Mouse (Mus musculus): ENCODE measurements around the gene Rfx8. TPM values are rescaled to one million over a fixed set of nuclear protein-coding genes. Genes with fewer than 3 reads are reported as not detected.

The Rfx8 gene
- polyA plus RNA-seq (2015; fragmentation: Nextera tagmentation; extraction: Ambion mirVana) = 0.09 TPM in 1 of 2 replicates, not detected in the other

DNA sequence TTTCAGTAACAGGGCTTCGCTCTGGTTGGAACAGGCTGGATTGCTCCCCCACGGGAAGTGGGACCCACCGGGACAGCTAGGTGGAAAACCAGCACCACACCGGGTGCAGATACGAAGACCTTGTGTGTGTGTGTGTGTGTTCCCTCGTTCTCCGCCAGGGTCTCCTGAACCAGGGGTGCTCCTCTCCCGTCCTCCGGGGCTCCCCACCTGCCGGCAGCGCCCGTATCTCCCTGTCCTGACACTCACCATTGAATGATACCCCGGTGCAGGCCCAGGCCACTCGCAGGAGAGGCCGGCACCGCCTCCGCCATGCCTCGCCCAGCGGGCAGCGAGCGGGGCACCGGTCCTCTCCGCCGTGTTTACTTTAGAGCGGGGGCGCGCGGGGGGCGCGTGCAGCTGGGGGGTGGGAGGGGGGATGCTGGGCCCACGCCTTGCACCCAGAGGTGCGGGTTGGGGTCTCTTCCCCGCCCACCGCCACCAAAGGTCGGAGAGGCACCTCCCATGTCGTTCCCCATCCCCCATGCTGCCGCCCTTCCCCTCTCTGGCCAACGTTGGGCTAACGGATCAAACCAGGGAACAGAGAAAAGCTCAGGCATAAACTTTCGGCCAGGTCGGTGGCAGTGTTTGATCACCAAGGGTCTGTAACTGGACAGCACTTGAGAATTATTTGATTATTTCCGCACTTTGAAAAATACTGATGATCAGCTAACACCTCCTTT lies at the start of gene Rfx8:
TSS of gene Rfx8 (minus strand) at position 366 of the 719 bp plus-strand sequence.
- 8% methylated on average over 41 of the region's 42 CpGs for WGBS (ENCODE audit: insufficient replicate concordance)
- no peaks in the 10 kb centered on the region for H3K9me3 ChIP-seq (ENCODE audit: low read length)
- peak within 1 kb of the TSS; percentile 76 for H3K4me2 ChIP-seq (ENCODE audit: low read depth, low read length)
- no peaks in the 10 kb centered on the region for H3K27me3 ChIP-seq (ENCODE audit: insufficient read depth, low read length)
- no peak for ATAC-seq
- no peaks in the 10 kb centered on the region for H3K36me3 ChIP-seq (replicated peaks; ENCODE audit: insufficient read depth, low read length)
- no peak within 1 kb of the TSS for H3K27ac ChIP-seq (ENCODE audit: low read depth)
- peaks cover 10% of the 10 kb centered on the region; the same call in 1 of the 2 replicates for H3K4me1 ChIP-seq (ENCODE audit: insufficient read depth)
- H3K9ac ChIP-seq (replicated peaks) = peak within 1 kb of the TSS; percentile 33
- TF ChIP-seq EP300 (IDR thresholded peaks at IDR 0.05; ENCODE audit: low read depth) (no peak), CTCF (IDR thresholded peaks at IDR 0.05; ENCODE audit: low read depth) (no peak)
- H3K4me3 ChIP-seq (ENCODE audit: low read depth, low read length) = peak within 1 kb of the TSS; percentile 51
- DNase-seq = peak; percentile 28

DNA sequence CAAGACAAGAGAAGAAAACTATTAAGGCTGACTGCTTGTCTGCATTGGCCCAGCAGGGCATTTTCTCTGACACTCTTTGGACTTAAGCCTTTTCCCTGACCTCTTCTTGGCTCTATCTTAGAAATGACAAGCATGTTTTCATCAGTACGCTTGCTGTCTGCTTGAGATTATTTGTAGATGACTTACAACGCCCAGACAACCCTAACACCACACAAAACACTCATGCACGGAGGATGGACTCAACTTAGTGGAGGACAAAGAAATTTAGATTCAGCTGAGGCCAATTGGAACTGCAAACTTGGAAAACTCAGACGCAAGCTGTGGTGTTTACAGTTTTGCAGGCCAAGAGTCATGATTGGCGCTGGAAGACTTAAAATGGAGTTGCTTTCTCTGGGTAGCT lies 49.6 kb upstream of the Rfx8 start:
- ATAC-seq (no peak), DNase-seq (no peak)
- H3K4me2 ChIP-seq (ENCODE audit: low read depth, low read length) = no peak overlapping the region
- 68% methylated on average over 5 of the region's 5 CpGs for WGBS (ENCODE audit: insufficient replicate concordance)
- no peaks in the 10 kb centered on the region for H3K36me3 ChIP-seq (replicated peaks; ENCODE audit: insufficient read depth, low read length)
- H3K9me3 ChIP-seq (ENCODE audit: low read length) = no peaks in the 10 kb centered on the region
- H3K4me1 ChIP-seq (ENCODE audit: insufficient read depth) = peaks cover 6% of the 10 kb centered on the region
- TF ChIP-seq CTCF (IDR thresholded peaks at IDR 0.05; ENCODE audit: low read depth) = no peak
- TF ChIP-seq EP300 (IDR thresholded peaks at IDR 0.05; ENCODE audit: low read depth) = no peak
- no peaks in the 10 kb centered on the region for H3K27me3 ChIP-seq (ENCODE audit: insufficient read depth, low read length)
- no peak overlapping the region for H3K27ac ChIP-seq (ENCODE audit: low read depth)
- H3K4me3 ChIP-seq (ENCODE audit: low read depth, low read length) = no peak overlapping the region
- no peak overlapping the region for H3K9ac ChIP-seq (replicated peaks)

DNA sequence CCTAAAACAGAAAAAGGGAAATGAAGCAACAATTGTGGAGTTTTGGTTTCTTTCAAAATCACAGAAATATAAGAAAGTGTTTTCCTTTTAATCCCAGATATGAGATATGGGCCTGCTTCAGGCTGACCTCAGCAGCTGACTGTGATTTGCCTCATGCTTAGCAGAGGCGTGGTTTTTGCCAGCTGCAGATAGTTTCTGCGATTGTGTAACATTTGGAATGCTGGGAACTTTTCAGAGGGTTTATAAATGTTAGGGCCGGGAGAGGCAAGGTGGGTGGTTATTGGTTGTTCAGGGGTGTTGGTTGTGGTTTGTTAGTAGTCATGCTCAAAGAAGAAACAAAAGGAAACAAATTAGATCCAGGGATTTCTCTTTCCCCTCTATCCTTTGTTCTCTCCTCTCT lies 47.2 kb upstream of the Rfx8 start:
- TF ChIP-seq CTCF (IDR thresholded peaks at IDR 0.05; ENCODE audit: low read depth) (no peak), EP300 (IDR thresholded peaks at IDR 0.05; ENCODE audit: low read depth) (no peak)

DNA sequence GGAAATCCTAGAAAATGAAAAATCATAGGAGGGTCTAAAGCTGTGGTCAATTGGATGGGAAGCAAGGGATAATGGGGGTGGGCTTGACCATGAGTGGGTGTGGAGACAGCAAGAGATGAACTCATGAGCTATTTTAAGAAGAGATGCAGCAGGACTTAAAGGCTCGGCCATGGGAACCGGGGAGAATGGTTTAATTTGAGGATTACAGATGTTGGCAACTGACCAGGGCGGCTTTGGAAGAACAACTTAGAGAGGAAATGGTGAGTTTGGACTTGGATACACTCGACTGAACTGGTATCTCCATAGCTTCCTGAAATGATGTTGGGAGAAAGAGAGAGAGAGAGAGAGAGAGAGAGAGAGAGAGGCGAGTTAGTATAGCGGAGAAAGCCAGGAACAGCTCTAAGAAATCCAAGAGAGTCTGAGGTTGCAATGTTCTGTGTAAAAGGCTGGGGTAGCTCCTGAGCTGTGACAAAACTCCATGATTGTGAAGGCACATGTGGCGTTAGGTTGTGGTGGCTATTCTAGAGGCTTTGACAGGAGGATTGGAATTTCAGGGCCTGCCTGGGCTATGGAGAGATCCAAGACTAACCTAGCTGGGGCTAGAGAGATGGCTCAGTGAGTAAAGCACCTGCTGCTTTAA lies 45.2 kb upstream of the Rfx8 start:
- no peak for DNase-seq
- H3K4me2 ChIP-seq (ENCODE audit: low read depth, low read length) = no peak overlapping the region
- H3K4me3 ChIP-seq (ENCODE audit: low read depth, low read length) = no peak overlapping the region
- peaks cover 9% of the 10 kb centered on the region; the same call in 1 of the 2 replicates for H3K4me1 ChIP-seq (ENCODE audit: insufficient read depth)
- no peaks in the 10 kb centered on the region for H3K9me3 ChIP-seq (ENCODE audit: low read length)
- 77% methylated on average over 7 of the region's 7 CpGs for WGBS (ENCODE audit: insufficient replicate concordance)
- H3K27ac ChIP-seq (ENCODE audit: low read depth) = no peak overlapping the region
- ATAC-seq = no peak
- no peaks in the 10 kb centered on the region for H3K36me3 ChIP-seq (replicated peaks; ENCODE audit: insufficient read depth, low read length)
- TF ChIP-seq CTCF (IDR thresholded peaks at IDR 0.05; ENCODE audit: low read depth) (peak; percentile 31), EP300 (IDR thresholded peaks at IDR 0.05; ENCODE audit: low read depth) (no peak)
- no peak overlapping the region for H3K9ac ChIP-seq (replicated peaks)
- no peaks in the 10 kb centered on the region for H3K27me3 ChIP-seq (ENCODE audit: insufficient read depth, low read length)

More for the DNA sequence above, 47.2 kb upstream of the Rfx8 start:
- Histone ChIP-seq H3K27ac (ENCODE audit: low read depth) (no peak overlapping the region), H3K27me3 (ENCODE audit: insufficient read depth, low read length) (no peaks in the 10 kb centered on the region), H3K4me3 (ENCODE audit: low read depth, low read length) (no peak overlapping the region), H3K9ac (replicated peaks) (no peak overlapping the region), H3K9me3 (ENCODE audit: low read length) (no peaks in the 10 kb centered on the region), H3K4me1 (ENCODE audit: insufficient read depth) (peaks cover 6% of the 10 kb centered on the region), H3K36me3 (replicated peaks; ENCODE audit: insufficient read depth, low read length) (no peaks in the 10 kb centered on the region), H3K4me2 (ENCODE audit: low read depth, low read length) (no peak overlapping the region)
- ATAC-seq = no peak
- DNase-seq = no peak
- WGBS (ENCODE audit: insufficient replicate concordance) = 82% methylated on average over 3 of the region's 3 CpGs

GRCm38 (mm10) chr1:39762025-39762370 lies 41.2 kb upstream of the Rfx8 start:
- H3K4me2 ChIP-seq (ENCODE audit: low read depth, low read length) = peak overlapping the region; percentile 69
- H3K36me3 ChIP-seq (replicated peaks; ENCODE audit: insufficient read depth, low read length) = no peaks in the 10 kb centered on the region
- H3K4me3 ChIP-seq (ENCODE audit: low read depth, low read length) = peak overlapping the region; percentile 27
- ATAC-seq (peak; percentile 65), DNase-seq (peak; percentile 69)
- 5% methylated on average over 10 of the region's 10 CpGs for WGBS (ENCODE audit: insufficient replicate concordance)
- H3K9ac ChIP-seq (replicated peaks) = no peak overlapping the region; the same call in 1 of the 2 replicates
- peaks cover 9% of the 10 kb centered on the region for H3K4me1 ChIP-seq (ENCODE audit: insufficient read depth)
- H3K9me3 ChIP-seq (ENCODE audit: low read length) = no peaks in the 10 kb centered on the region
- H3K27me3 ChIP-seq (ENCODE audit: insufficient read depth, low read length) = no peaks in the 10 kb centered on the region
- peak overlapping the region; percentile 75 for H3K27ac ChIP-seq (ENCODE audit: low read depth)
- TF ChIP-seq CTCF (IDR thresholded peaks at IDR 0.05; ENCODE audit: low read depth) (peak; percentile 5; the same call in 1 of the 2 replicates), EP300 (IDR thresholded peaks at IDR 0.05; ENCODE audit: low read depth) (no peak)

DNA sequence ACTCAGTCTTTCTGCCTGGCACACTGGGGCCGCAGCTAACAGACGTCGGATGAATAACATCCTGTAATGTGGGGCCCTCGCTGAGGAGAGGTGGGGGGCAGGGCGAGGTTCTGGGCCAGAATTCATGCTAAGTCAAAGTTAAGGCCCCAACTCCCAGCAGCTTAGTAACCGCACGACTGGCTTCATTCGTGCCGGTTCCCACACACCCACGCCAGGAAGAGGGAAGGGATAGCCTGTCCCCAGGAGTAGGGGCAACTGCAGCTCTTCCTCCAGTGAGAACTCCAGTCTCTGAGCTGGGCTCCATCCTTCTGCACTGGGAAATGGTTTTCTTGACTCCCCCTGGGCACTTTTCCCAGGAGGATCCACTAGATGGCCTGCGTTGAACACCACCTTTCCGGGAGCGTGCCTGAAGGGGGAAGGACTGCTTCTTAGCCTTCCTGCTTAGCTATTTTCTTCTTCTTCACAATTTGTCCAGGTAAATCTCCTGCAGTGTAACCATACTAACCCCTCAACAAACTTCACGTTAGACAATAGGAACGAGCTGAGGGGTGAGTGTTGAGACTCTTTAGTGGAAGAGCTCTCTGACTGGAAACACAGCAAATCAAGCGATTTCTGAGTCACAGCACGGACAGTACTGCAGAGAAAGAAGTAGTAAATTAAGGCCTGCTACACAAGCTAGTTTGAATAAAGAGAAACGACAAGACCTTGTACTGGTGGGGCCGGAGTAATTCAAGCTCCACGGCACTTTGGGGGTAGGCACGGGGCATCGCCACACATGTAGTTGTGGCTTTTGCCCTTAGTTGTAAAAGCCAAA lies 40.6 kb upstream of the Rfx8 start:
- H3K4me2 ChIP-seq (ENCODE audit: low read depth, low read length) = peak overlapping the region; percentile 69
- DNase-seq (peak; percentile 60), ATAC-seq (peak; percentile 64)
- H3K4me3 ChIP-seq (ENCODE audit: low read depth, low read length) = peak overlapping the region; percentile 27
- 2% methylated on average over 22 of the region's 22 CpGs for WGBS (ENCODE audit: insufficient replicate concordance)
- H3K9ac ChIP-seq (replicated peaks) = no peak overlapping the region; the same call in 1 of the 2 replicates
- H3K27me3 ChIP-seq (ENCODE audit: insufficient read depth, low read length) = no peaks in the 10 kb centered on the region
- H3K9me3 ChIP-seq (ENCODE audit: low read length) = no peaks in the 10 kb centered on the region
- TF ChIP-seq EP300 (IDR thresholded peaks at IDR 0.05; ENCODE audit: low read depth) (no peak), CTCF (IDR thresholded peaks at IDR 0.05; ENCODE audit: low read depth) (peak; percentile 74)
- H3K27ac ChIP-seq (ENCODE audit: low read depth) = peak overlapping the region; percentile 75
- peaks cover 9% of the 10 kb centered on the region for H3K4me1 ChIP-seq (ENCODE audit: insufficient read depth)
- H3K36me3 ChIP-seq (replicated peaks; ENCODE audit: insufficient read depth, low read length) = no peaks in the 10 kb centered on the region
